9 mouse cellular contexts compared by ENCODE assay signal in genomic region chr4:56643999-56644962, GRCm38 (mm10).
DNase-seq lines count a peak whose midpoint lies in the region; ATAC-seq lines count a peak whose summit lies in the region.
"Had no signal": no experiment of that assay in that cellular context is flagged by ENCODE, and none has a peak within 500 bp of the region (broad histone marks: within the 10 kb centered on the region; RNA-seq: fewer than 3 reads in every experiment).

No protein-coding gene starts in this region.

- H3K4me1 ChIP-seq in stomach, embryonic 16.5 days (ENCODE audit: control insufficient read depth, insufficient read depth, low read length): peaks cover 8% of the 10 kb centered on the region

- no peaks in the 10 kb centered on the region for H3K27me3 ChIP-seq in stomach, embryonic 16.5 days (ENCODE audit: control insufficient read depth, insufficient read depth, low read length)

- H3K4me2 ChIP-seq in stomach, embryonic 16.5 days (ENCODE audit: low read depth, low read length): peak overlapping the region; percentile 30

- H3K4me3 ChIP-seq in stomach, embryonic 16.5 days (replicated peaks; ENCODE audit: low read length): no peak overlapping the region

- H3K9ac ChIP-seq in stomach, embryonic 16.5 days (ENCODE audit: low read length): peak overlapping the region; percentile 19; the same call in 1 of the 2 replicates
- H3K9ac ChIP-seq: liver, embryonic 14.5 days had no signal

- H3K27ac ChIP-seq in stomach, embryonic 16.5 days (ENCODE audit: low read length): no peak overlapping the region
- H3K27ac ChIP-seq: liver, embryonic 14.5 days had no signal

- no peaks in the 10 kb centered on the region for H3K36me3 ChIP-seq in stomach, embryonic 16.5 days (ENCODE audit: control insufficient read depth, insufficient read depth, low read length)

- no peaks in the 10 kb centered on the region for H3K9me3 ChIP-seq in stomach, embryonic 16.5 days (replicated peaks; ENCODE audit: control insufficient read depth, low read length)

- ATAC-seq in stomach, embryonic 16.5 days (ENCODE audit: insufficient read depth, low FRiP score): peak; percentile 60; the same call in 1 of the 2 replicates

- peak; percentile 18 to 55 for DNase-seq in adrenal gland, adult (ENCODE audit: inconsistent age in 2 of 2, low spot score in 1 of 2)
- DNase-seq in adrenal gland, adult 8-10 months: no peak
- DNase-seq in embryo, embryonic 11 days: peak; percentile 77
- peak; percentile 6 to 14 for DNase-seq in heart, adult 9 months (ENCODE audit: low spot score in 2 of 2)
- DNase-seq in kidney, postnatal 10 days: peak; percentile 28
- peak; percentile 53 for DNase-seq in lung, postnatal 25 days (ENCODE audit: low spot score)
- DNase-seq in cerebellum, adult 18-20 months: no peak

- 28% methylated on average over 20 of the region's 20 CpGs for WGBS in stomach, embryonic 16.5 days

Comparison
In these comparisons a context has a peak if more than half of its experiments do, and no peak if none do; other contexts are left out.
1. DNase-seq: peak in adrenal gland, adult (2 of 2), embryo, embryonic 11 days (single experiment), heart, adult 9 months (2 of 2), kidney, postnatal 10 days (single experiment) and lung, postnatal 25 days (single experiment); none in adrenal gland, adult 8-10 months (single experiment) and cerebellum, adult 18-20 months (0 of 2).